Mouse (Mus musculus) hindlimb bud, embryonic 11.5 days (tissue): ENCODE data around the gene Klhl23.
A peak's percentile ranks its signal among the peaks of the same experiment; 100 is the strongest.

Experiments used
- DNase-seq: peaks from one replicate; pipeline ENCODE4 v3.0.0-alpha.2; 2012; ENCODE audit warnings: low read depth, low spot score; ENCODE audit errors: extremely low spot score

The Klhl23 gene

DNA sequence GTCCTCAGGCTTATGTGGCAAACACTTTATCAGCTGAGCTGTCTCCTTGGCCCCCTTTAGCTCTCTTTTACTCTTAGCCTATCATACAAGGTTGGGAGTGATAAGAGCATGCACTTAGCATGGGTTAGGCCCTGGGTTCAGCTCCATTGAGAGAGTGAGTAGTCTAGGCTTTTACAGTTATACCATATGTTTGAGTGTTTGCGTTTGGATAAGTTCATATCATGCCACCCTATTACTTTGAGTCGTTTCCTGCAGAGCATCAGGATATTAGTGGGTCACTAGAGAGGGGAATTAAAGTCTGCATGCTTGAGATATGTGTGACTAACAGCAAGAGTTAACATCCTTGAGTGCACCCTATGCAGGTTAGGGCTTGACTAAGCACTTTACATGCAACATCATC lies 7.9 kb downstream of the Klhl23 start:
- DNase-seq = no peak

- DNase-seq = no peak
These were observed 8.4 kb downstream of the Klhl23 start for GRCm38 (mm10) chr2:69830116-69830515.

DNA sequence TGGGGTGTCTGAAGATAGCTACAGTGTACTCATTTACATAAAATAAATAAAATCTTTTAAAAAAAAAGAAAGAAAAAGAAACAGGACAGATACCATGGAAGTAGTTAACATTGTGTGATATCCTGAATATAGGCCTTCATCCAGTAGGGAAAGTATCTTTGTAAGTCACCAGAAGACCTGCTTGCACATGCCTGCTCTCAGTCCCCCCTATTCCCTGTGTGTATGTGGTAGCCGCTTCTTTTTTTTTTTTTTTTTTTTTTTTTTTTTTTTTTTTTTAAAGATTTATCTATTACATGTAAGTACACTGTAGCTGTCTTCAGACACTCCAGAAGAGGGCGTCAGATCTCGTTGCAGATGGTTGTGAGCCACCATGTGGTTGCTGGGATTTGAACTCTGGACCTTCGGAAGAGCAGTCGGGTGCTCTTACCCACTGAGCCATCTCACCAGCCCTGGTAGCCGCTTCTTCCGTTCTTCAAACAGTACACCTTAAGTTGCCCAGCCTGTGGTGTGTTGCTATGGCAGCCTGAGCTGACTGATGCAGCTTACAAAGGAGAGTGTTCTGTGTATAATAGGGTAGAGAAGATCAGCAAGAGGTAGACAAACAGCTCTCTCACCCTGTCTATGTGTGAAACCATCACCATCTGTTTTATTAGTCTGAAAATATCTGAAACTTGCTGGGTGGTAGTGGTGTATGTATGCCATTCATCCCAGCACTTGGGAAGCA lies 15.7 kb downstream of the Klhl23 start:
- no peak for DNase-seq

DNA sequence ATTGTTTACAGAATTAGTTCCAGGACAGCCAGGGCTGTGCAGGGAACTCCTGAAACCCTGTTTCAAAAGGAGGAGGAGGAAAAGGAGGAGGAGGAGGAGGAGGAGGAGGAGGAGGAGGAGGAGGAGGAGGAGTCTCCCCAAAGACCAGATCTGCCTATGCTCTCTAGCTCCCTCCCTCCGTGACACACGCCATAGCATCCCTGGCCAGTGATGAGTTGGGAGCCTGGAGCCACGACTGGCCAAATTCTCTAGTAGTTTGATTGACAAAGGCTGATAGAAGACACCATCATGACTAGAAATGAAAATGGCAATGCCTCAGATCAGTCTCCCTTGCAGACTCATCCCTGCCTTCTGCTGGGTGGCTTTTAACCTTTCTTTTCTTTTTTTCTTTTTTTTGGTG lies 16.3 kb downstream of the Klhl23 start:
- DNase-seq = no peak

- no peak for DNase-seq
These were observed 17.0 kb downstream of the Klhl23 start for GRCm38 (mm10) chr2:69838707-69839106.

DNA sequence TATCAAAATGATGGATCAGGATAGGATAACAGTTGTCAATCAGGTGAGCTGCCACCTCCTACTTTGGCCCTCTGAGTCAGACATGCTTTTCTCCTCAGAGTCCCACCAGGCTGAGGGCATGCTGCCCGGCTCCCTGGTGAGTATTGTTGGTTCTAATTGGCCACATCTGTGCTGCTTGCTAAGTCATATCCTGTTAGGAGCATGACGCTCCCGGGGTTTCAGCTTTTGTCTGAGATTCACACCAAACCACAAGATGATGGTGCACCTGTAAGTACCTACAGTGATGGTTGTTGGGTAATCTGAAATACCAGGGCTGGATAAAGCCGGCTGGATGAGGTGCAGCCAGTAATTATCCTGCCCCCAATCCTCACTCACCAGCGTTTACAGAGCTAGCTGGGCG lies 18.5 kb downstream of the Klhl23 start:
- no peak for DNase-seq

GRCm38 (mm10) chr2:69849215-69849614 lies 27.5 kb downstream of the Klhl23 start:
- no peak for DNase-seq

DNA sequence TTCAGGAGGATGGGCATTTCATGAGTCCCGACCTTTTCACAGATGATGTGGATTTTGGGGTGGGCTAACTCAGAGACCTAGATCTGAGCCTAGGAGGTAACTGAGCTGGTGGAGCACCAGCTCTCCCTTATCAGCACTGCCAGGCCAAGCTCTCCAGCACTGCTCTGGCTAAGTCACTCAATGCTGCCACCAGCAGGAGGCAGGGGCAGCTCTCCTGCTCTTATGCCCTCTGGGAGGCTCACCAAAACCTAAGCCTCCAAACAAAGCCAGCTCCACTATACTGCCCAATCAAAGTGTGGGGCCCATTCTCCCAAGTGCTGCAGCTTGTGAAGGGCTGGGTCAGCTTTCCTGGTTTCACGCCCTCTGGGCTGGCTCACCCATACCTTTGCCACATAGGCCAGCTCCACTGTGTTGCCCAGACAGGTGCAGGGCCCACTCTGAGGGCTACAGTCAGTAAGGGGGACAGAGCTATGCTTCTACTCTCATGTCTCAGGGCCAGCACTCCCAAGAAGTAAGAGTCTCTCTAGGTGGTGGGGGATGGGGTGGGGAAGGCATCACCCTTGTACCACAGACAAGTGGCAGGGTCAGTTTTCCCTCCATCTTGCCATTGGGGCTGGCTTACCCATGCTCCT lies 29.8 kb downstream of the Klhl23 start:
- no peak for DNase-seq

DNA sequence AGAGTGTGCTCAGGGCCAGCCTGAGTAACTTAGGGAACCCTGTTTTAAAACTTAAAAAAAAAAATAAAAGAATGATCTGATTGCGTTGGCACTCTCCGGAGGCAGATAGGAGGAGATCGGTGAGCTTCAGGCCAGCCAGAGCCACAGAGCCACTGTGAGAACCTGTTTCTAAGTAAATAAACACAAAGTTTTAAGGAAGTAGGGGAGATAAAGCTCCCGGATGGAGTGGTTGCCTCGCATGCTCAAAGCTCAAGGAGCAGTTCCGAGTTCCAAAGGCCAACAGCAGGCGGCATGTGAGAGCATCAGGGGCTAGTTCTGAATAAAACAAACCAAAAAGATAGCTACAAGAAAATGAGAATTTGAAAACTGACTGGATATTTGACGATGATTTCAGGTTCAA lies 34.6 kb downstream of the Klhl23 start:
- DNase-seq = no peak

DNA sequence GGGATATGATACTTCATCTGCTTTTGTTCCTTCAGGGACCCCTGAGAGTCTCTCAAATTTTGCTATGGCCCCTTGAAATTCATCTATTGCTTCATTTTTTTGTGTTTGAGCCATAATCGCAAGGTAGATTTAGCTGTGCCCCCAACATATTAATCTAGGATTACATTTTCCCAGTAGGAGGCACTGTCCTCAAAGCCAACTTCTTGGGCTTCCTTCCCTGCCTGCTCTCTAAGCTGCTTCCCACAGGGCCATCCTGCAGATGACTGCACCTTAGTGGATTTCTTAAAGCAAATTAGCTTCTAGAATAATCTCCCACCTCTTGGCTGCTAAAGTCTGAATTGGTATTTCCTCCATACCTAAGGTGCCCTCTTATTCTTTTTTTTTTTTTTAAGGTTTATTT lies 36.1 kb downstream of the Klhl23 start:
- DNase-seq = no peak

- DNase-seq = no peak
These were observed 39.3 kb downstream of the Klhl23 start for GRCm38 (mm10) chr2:69860972-69861452.

- DNase-seq = peak; percentile 68
These were observed 39.8 kb downstream of the Klhl23 start, which contains the start of gene Ssb for GRCm38 (mm10) chr2:69861485-69862091. Gene Ssb, plus strand, starts transcription at chr2:69861562.

DNA sequence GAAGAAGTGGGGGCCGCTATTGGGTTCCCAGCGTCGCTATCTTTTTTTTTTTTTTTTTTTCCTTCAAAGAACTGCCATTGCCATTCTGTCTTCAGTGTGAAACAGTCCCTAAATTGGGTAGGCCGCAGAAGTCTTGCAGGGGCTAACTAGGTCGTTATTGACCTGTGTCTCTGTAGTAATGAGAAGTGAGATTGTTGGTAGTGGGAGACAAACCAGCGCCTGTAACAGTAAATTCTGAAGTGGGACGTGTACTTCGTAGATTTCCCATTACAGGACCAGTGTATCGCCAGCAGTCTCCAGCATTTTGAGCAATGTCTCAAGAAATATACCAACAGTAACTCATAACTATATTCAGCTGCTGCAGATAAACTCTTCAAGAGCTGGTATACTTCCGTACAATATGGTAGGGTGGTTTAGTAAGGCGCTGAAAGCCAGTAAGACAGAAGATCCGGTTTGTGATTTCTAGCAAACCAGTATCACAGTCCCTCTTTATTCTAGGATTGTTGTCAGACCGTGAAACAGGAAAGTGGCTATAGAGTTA lies 40.4 kb downstream of the Klhl23 start:
- no peak for DNase-seq

DNA sequence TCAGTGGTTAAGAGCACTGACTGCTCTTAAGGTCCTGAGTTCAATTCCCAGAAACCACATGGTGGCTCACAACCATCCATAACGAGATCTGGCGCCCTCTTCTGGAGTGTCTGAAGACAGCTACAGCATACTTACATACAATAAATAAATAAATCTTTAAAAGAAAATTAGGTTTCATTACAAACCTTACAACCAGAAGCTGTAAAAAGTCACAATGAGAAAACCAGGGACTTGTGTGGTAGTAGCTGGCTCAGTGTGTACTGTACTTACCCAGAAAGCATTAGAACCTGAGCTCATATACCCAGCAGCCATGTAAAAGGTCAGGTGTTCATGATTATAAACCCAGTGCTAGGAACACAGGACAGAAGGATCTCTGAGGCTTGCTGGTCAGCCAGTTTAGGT lies 62.2 kb downstream of the Klhl23 start:
- DNase-seq = no peak

GRCm38 (mm10) chr2:69884581-69884980 lies 62.8 kb downstream of the Klhl23 start:
- no peak for DNase-seq

DNA sequence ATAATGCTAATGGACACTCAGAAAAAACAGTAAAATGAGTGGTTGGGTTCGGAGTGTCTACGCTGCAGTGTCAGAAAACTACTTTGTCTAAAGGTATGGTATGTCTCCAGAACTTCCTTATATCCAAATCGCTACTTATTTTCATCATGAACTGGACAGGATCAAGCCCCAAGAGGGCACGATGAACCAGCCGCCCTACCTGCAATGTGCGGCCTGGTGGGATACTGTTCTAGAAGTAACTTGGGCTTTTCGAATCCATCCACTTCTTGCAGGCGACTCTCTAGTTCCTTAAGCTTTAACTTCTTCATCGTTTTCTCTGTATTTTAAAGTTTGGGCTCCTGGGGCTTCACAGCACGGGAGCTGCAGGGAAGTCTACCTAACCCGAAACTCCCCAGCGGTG lies 63.3 kb downstream of the Klhl23 start:
- no peak for DNase-seq

DNA sequence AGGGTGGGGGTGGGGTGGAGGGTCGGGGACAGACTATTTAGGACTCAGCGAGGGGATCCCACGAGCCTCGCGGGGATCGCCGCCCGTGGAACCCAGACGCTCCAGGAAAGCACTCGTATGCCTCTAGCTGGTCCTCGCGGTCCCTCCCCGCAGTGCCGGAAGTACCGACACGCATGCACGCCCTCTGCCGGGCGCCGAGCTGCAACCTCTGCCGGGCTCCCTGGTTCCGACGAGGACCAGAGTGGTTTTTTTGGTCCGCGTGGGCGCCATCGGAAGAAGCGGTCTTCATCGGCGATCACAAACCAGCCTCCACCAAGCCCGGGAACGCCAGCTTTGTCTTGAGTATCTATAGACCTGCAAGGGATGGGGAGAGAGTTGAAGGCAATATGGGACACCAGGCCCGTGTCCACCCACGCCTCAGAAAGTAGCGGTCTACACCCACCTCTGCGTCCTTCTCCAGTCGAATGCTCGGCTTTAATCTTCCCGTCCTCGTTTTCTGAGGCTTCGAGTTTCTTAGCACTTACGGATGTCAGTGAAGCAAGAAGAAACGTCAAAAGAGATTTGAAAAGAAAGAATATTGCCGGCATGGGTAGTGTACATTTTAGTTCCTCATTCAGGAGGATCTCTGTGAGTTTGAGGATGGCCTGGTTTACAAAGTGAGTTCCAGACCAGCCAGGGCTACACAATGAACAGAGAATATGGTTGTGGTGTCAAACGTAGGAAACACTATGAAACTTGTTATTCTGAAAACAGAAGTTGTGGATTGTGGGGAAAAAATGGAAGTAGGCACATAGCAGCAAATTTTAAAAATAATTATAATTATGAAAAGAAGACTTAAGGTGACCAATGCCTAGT lies 63.9 kb downstream of the Klhl23 start, which contains the start of gene Mettl5:
Mettl5 (minus strand) TSS at position 165 of the 855 bp plus-strand sequence.
- DNase-seq = peak; percentile 39
